Mouse (Mus musculus) spleen, adult 2 months (tissue): Measurements from ENCODE around the gene Zbtb16.

Experiments
- CTCF ChIP-seq: fragments of 200-500 bp; IDR thresholded peaks from 2 replicates; pipeline ENCODE4 v1.5.1; 2011; ENCODE audit warnings: mild to moderate bottlenecking, inconsistent platforms; ENCODE audit not compliant: insufficient read depth, insufficient read length, insufficient replicate concordance; ENCODE audit errors: extremely low read depth
- POLR2A ChIP-seq: fragments of 200-500 bp; IDR thresholded peaks from 2 replicates; pipeline ENCODE4 v1.6.1; 2011; ENCODE audit warnings: low read depth, low read length, inconsistent platforms

DNA sequence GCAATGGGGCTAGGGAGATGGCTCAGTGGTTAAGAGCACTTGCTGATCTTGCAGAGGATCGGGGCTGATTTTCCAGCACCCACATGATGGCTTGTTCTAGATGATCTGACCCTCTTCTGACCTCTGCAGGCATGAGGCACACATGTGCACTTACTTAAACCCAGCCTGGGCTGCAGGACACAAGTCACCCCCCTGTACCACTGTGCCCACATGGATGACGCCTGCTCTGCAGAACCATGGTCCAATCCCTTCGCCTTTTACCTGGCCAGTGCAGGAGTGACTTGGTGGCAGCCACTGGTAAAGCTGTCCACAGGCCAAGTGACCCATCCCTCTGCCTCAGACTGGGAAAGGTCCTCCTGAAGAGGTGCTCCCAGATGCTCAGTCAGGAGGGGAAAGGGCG is 67.1 kb downstream of the Zbtb16 start:
- TF ChIP-seq POLR2A (no peak), CTCF (no peak)
